Mouse (Mus musculus) neutrophil, adult 5-6 weeks (primary cell): ENCODE measurements around the gene Kcnh4. TPM values are rescaled to one million over a fixed set of nuclear protein-coding genes. Genes with fewer than 3 reads are reported as not detected.

Experiments
- ATAC-seq: fragments of 151-379, 151-347 bp; 2 replicates; pipeline ENCODE4 v1.8.0; 2017; ENCODE audit warnings: mild to moderate bottlenecking, moderate TSS enrichment; ENCODE audit not compliant: insufficient number of reproducible peaks, poor library complexity, low FRiP score, severe bottlenecking; ENCODE audit errors: extremely low read depth
- total RNA-seq: library from RNA; stranded (forward); fragments of 200-1000 nt; gene quantifications from 2 replicates; pipeline ENCODE4 v1.2.3, GENCODE M21; 2017

Gene Kcnh4
- total RNA-seq, 1 experiment from 2014 or later: 0.23 TPM

DNA sequence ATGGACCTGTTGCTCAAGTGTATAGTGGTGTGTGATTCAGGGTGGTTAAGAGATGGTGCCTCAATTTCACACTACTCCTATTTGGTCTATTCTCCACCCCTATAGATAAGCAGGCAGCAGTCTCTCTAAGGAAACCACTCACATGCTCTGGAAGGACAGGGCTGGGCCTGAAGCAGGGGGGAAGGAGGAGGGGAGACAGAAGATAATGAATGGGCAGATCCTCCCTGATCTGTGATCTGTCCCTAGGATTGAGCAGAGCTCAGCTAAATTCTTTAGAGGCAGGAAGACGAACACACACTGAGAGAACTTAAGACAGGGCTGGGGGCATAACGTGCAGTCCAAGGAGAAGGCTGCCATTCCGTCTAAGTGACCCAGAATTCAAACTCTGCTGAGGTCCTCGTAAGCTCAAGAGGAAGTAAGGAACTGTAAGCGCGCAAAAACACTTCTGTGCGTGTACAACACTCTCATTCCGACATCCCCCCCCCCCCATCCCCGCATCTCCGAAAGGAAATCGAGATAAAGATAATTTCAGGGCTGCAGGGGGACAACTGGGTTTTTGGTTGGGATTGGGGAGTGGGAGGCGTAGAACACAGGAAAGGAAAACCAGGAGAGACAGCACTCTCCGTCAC lies 22.5 kb downstream of the Kcnh4 start:
- no peak for ATAC-seq

DNA sequence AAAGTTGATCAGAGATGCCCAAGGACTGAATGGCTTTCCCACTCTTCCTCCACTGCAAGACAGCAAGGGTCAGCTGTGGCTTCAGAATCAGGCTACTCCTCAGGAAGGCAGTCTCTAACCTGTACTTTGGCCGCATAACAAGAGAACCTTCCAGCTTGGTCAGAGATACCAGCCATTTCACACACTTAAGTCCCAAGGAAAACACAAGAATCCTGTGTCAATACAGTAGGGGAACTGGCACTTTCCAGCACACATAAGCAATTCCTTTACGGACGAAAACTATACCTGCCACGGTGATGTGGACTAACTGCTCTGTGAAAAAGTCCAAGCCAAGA lies 23.0 kb downstream of the Kcnh4 start:
- ATAC-seq: no peak

DNA sequence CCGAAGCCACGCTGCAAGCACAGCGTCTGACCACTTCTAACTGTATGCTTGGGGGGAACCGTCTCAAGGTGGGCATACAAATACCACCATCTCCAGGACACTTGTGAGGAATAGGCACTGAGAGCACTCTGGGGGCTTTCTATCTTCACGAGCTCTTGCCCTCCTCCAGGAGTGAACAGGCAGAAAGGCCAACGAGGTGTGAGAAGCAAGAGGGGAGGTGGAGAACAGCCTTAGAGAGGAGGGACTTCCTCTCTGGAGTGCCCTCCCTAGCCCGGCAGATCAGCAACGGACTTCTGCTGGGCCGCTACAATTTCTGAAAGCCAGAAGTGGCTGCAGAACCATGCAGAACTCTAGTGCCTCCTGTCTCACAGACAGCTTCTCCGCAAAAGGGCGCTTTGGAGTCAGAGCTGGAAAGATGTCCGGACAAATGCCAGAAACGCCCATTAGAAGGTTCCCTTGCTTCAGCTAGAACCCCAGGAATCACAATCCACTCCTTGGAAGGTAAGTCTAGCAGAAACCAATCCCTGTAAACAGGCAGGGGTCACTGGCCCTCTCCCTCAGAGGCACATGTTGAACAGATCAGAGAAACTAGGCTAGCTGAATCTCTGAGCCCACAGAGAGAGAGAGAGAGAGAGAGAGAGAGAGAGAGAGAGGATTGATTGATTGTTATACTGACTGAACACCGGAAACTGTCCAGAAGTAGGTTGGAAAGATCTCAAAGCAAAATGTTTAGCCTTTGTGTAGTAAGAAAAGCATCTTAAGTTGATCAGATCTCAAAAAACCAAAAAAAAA lies 23.6 kb downstream of the Kcnh4 start:
- ATAC-seq: no peak

DNA sequence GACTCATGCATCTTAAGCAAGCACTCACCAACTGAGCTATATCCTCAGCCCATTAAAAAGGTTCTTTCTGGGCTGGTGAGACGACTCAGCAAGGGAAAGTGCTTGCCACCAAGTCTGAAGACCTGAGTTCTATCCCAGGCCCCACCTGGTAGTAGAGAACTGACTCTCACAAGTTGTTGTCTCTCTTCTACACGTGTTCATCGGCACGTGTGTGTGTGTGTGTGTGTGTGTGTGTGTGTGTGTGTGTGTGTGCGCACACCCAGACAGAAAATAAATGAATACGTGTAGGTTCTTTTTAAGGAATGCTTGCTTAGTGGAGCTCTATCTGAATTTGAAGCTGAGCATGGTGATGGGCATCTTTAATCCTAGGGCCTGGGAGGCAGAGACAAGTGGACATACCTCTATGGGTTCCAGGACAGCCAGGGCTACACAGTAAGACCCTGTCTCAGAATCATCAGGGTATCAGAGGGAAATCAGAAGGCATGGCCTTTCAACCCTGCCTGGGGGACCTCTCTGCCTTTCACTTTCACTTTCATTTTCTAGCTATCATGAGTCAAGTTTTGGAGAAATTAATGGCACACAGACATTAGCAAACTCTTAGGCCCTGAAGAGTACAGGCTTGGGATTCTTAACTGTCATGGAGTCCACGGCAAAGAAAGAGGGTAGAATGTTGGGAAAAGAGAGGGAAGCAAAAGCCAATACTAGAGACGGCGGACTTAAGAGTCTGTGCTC lies 24.4 kb downstream of the Kcnh4 start:
- no peak for ATAC-seq

DNA sequence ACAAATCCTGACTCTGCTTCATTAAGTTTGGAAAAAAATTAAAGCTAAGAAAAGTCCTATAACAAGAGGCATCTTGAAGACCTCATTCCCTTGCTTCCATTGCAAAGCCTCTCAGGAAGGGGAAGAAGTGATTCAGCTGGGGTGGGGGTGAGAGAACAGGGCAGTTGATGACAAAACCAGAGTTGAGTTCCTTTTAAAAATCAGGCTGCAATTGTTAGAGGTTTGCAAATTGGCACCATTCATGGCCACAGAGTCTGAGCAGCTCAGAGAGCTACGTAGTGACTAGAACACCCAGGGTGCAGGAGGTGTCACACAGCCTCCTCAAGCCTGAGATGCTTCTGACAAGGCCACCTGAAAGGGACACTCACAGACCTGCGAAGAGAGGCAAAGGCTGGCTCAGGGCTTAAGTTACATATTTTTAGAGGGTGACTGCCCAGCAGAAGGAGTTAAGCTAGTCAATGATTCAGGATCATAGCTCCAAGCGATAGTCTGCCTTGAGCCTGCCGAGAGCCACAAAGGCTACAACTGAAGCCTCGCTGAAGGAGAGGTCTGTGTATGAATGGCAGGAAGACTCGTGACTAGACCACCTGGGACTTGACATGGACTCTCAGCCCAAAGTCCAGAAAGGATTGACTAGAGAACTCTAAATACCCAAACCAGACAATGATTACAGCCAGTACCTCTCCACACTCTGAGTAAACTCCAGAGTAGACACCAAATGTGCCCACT lies 29.1 kb downstream of the Kcnh4 start:
- no peak for ATAC-seq

DNA sequence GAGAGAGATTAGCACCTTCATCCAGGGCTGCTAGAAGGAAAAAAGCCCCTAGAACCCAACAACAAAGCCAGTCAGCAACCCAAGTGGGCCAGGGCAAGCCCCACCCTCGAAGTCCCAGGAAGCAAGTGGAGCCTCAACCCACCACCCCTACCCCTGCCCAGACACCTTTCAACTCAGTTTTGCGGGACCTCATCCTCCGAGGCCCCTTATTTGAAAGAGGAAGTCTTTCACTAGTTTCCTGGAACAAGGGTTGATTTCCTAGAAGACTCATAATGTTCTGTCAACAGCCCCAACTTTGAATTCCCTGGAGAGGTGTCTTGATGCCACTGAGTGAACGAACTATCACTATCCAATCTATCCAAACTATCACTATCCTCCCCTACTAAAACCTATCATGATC lies 29.8 kb downstream of the Kcnh4 start:
- no peak for ATAC-seq

DNA sequence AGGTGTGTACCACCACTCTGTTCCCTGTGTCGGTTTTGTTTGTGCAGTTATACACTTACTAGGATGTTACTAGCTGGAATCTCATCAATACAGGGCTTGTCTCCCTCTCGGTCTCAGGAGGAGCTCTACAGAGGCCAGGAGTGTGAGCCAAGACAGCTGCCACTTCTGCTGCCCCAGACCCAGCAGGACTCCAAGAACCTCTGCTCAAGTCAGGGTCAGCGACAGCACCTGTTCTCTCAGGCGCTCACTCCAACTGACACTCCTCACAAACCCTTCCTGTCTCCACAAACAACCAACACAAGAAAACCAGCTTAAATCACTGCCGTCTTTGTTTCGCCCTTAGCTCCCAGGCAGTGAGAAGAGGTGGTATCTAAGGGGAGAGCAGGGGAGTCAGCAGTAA lies 31.1 kb downstream of the Kcnh4 start:
- no peak for ATAC-seq

DNA sequence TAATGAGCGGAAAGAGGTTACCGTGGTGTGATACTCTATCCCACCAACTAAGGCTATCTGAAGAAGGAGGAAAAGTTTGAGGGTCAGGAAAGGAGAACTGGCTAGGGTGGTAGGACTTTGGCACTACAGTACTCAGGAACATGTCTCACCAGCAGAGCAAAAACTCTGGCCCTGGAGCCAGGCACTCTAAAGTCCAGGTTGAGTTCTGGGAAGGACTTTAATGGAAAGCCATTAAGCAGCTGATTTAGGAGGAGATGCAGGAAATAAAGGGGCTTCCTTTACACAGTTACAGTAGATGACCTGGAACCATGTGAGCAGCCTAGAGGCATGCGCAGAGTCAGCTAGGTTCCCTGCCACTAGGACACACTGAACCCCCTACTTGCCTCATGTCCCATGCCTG lies 32.5 kb downstream of the Kcnh4 start:
- ATAC-seq: no peak

DNA sequence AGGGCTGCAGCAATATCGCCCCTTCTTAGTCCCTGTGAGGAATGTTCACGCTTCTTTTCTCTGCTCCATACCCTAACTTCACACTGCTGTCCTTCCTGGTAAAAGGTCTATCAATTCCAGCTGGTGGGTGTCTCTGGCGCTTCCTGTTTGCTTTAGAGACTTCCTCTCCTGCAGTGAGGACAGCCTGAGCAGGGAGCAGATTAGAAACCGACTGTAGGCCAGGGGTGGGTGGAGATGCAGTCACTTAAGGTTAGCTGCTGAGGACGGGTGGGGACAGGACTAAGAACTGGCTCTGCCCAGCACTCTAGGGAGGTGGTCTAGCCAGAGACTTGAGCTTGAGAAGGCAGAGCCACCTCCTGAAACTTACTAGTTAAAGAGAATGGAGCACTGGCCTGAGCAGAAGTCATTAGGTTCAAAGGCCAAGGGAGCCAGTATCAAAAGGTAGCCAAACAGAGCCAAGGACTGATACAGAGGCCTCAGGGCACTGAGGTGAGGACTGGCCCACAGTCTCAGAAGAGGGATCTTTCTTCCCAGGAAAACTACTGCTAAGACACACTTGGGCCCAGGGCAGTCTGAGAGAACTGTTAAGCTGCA lies 34.7 kb downstream of the Kcnh4 start:
- ATAC-seq: no peak

DNA sequence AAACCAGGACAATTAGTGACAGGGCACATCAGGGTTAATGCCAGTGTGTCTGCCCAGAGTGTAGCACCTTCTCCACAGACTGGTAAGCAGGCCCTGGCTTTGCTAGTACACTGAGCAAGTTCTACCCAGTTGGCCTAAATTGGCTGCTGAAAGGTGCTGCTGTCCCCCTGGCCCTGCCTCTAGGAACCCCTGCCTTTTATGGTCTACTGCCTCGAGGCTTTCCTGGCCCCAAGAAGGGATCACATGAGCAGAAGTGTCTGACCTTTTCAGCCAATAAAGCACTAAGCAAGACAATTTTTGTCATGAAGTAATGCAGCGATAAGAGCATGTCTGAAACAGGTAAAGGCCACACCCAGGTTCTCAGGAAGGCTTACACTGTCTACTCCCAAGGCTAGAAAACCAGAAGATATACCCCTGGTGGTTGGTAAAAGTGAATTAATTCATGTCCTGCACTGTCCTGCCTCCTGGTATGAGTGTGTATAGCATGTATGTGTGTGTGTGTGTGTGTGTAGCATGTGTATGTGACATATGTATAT lies 37.2 kb downstream of the Kcnh4 start:
- no peak for ATAC-seq

DNA sequence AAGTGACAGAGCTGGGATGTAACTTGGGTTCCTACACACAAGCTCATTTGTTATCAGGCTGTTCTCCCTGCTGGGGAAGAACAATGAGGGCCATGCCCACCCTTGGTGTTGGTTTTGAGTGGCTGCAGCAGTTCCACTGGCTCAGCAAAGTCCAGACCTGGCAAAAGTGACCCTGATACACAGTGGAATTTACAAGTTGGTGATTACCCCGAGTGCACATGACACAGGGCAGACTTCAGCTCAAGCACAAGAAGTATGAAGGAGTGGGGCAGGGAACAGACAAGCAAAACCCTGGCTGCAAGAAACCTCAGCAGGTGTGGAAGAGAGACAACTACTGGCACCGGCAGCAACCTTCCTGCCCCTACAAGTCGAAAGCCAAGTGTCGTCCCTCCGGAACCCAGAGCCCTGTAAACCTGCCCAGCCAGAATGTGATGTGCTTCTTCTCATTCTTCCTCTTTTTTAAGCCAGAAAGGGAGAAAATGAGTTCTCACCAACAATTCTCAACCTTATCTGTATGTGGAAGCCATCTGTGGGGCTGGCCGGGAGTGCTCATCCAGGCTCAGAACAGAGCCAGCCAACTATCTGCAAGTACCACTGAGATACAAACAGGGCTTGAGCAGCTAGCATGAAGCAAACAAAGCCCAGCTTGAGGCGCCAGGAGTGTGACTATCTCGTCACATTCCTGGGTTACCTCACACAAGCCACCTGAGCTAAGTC lies 37.8 kb downstream of the Kcnh4 start:
- no peak for ATAC-seq

DNA sequence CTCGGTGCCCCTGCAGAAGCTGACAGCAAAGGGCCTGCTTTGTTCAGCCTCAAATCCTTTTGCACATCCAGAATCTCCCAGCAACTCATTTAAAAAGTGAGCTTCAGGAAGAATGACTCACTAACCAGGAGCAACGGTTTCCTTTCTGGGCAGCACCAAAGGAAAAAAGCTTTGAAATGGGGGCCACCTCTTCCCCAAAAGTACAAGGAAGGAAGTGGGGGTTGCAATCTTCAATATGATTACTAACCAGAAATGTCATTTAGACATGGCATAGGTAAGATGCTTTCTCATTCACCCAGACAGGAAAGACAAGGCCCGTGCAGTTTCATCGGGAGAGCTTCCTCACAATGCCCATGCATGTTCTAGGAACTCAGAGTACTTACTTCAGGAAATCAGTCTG lies 38.5 kb downstream of the Kcnh4 start:
- no peak for ATAC-seq

DNA sequence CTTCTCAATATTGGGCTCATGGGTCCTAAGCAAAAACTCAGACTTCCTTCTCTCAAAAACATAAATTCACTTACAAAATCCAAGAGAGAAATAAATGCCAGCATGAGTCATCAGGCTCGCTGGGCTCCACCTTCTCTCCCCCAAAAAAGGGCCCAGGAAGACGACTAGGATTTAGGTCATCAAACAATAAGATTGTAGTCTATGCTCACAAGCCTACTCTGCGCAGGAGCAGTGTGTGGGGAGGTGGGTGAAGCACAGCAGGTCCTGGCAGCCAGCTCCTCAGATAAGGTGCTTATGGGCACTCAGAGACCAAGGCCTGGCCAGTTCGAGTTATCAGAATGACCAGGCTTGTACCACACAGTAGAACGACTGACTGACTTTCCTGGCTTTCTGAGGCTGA lies 39.4 kb downstream of the Kcnh4 start:
- no peak for ATAC-seq

DNA sequence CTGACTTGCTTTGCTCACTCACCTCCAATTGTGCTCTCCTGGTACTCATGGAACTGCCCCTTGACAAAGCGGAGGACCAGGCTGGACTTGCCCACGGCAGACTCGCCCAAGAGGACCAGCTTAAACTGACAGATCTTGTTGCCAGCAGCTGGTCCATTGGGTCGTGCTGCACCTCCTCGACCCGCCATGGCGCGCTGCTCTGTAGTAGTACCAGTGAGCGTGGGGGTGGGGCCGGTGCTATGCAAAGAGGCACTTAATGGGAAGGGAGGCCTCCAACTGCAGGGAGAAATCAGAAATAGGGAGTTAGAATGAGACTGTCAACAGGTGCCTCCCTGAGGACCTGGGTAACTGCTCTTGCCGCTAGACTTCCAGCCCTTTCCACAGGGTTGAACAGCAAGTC lies 39.8 kb downstream of the Kcnh4 start:
- no peak for ATAC-seq

DNA sequence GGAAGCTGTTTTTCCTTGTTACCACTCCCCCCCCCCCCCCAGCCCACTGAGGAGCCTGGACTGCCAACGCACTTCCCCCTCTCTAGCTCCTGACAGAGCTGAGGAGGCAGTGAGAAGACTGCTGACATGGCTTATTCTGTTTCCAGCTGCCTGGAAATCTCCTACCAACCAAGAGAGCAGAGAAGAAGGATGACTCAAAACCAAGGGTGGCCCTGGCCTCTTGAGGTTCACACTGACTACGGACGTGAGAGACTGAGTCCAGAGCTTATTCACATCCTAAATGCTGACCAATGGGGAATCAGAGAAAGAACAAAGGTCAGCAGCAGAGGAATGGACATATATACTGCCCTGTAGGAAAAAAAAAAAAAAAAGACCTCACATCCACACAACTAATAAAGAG lies 40.4 kb downstream of the Kcnh4 start:
- no peak for ATAC-seq

DNA sequence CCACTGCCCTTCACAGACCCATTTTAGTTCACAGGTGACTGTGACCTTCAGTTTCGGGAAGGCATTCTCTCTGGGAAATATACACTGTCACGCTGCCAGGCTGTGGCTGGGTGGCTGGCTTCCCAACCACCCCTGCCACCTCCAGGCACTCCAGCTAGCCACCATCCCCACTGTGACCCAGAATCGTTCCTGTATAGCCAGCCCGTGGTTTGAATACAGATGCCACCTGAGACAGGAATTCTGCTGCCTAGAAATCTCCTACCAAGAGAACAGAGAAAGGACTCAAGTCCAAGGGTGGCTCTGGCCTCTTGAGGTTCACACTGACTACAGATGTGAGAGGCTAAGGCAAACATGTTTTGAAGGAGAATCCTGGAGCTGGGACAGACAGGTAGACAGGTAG lies 40.9 kb downstream of the Kcnh4 start:
- ATAC-seq: no peak

DNA sequence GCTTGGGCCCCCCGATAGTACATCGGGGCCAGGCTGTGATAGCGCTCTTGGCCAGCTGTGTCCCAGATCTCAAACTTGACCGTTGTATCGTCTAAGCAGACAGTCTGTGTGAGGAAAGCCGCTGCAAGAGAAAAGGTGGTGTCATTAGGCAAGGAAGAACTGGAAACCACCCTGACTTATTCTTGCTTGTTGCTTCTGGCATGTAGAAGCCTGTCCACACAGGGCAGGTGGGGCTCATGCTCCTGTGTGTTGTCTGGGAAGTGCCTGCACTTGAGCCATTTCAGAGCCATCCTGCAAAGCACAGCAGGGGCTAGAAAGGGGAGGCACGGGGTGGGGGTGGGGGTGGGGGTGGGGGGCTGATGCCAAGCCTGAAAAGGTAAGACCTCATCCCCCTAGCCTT lies 41.3 kb downstream of the Kcnh4 start:
- no peak for ATAC-seq

DNA sequence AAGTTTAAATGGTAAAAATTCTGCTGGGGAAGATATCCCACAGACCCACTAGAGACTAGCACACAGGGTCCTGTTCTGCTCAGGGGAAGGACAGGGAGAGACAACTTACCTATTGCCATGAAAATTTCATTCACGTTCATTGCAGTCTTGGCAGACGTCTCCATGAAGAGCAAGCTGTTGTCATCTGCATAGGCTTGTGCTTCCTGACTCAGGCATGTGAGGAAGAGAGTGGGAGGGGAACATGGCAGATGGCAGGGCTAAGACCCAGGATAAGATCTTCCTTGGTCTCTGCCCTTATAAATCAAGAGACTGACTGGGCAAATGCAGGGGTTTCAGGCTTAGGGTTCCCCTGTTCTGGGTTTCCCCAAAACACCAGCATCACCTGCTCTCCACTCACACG lies 43.1 kb downstream of the Kcnh4 start:
- no peak for ATAC-seq
